Mouse (Mus musculus) kidney, embryonic 14.5 days (tissue): ENCODE measurements around the gene Prss28. TPM values are rescaled to one million over a fixed set of nuclear protein-coding genes. Genes with fewer than 3 reads are reported as not detected.

Experiments used
- polyA plus RNA-seq: library from polyadenylated mRNA; unstranded; fragments of >200 nt; fragmentation: Nextera tagmentation; extraction: Ambion mirVana; gene quantifications from 2 replicates; pipeline ENCODE4 v1.2.1, GENCODE M21; 2014

The Prss28 gene
- polyA plus RNA-seq, 1 experiment from 2014 or later, result not detected

Other genes with a start within 250 kb of the Prss28 start
- 15.9 and 18.4 TPM in 2 replicates for gene Tmem204, start 225.1 kb upstream of the Prss28 start, polyA plus RNA-seq
- 34.9 and 44.8 TPM in 2 replicates for gene Telo2, start 192.7 kb upstream of the Prss28 start, polyA plus RNA-seq
- gene Ptx4, start 187.9 kb upstream of the Prss28 start, polyA plus RNA-seq, result not detected in 2 replicates
- gene Clcn7, start 175.3 kb upstream of the Prss28 start, polyA plus RNA-seq, result 10.3 and 21.4 TPM in 2 replicates
- not detected in 2 replicates for gene Ccdc154, start 146.2 kb upstream of the Prss28 start, polyA plus RNA-seq
- not detected in 2 replicates for gene Gm38655, start 133.2 kb upstream of the Prss28 start, polyA plus RNA-seq
- 32.8 and 39.7 TPM in 2 replicates for gene BC003965, start 124.1 kb upstream of the Prss28 start, polyA plus RNA-seq
- gene Unkl, start 120.2 kb upstream of the Prss28 start, polyA plus RNA-seq, result 4.0 and 4.1 TPM in 2 replicates
- 33.8 and 41.5 TPM in 2 replicates for gene Gnptg, start 68.5 kb upstream of the Prss28 start, polyA plus RNA-seq
- 48.9 and 51.4 TPM in 2 replicates for gene Tsr3, start 68.5 kb upstream of the Prss28 start, polyA plus RNA-seq
- gene Baiap3, start 52.3 kb upstream of the Prss28 start, polyA plus RNA-seq, result 0.76 and 1.9 TPM in 2 replicates
- gene Ube2i, start 34.0 kb upstream of the Prss28 start, polyA plus RNA-seq, result 675 and 744 TPM in 2 replicates
- not detected in 2 replicates for gene Prss34, start 10.3 kb upstream of the Prss28 start, polyA plus RNA-seq
- gene Prss29, start 10.0 kb downstream of the Prss28 start, polyA plus RNA-seq, result not detected in 2 replicates
- 0.27 and 0.39 TPM in 2 replicates for gene Tpsab1, start 36.9 kb downstream of the Prss28 start, polyA plus RNA-seq
- 0.30 and 0.57 TPM in 2 replicates for gene Tpsb2, start 57.7 kb downstream of the Prss28 start, polyA plus RNA-seq
- gene Tpsg1, start 60.6 kb downstream of the Prss28 start, polyA plus RNA-seq, result 0.49 TPM in 1 of 2 replicates, not detected in the other
- gene Cacna1h, start 125.1 kb downstream of the Prss28 start, polyA plus RNA-seq, result 3.0 and 4.0 TPM in 2 replicates
- gene Tekt4, start 146.0 kb downstream of the Prss28 start, polyA plus RNA-seq, result not detected in 2 replicates
- not detected in 2 replicates for gene Sstr5, start 188.6 kb downstream of the Prss28 start, polyA plus RNA-seq